ENCODE assay signal across 29 mouse cellular contexts in the genomic region with DNA sequence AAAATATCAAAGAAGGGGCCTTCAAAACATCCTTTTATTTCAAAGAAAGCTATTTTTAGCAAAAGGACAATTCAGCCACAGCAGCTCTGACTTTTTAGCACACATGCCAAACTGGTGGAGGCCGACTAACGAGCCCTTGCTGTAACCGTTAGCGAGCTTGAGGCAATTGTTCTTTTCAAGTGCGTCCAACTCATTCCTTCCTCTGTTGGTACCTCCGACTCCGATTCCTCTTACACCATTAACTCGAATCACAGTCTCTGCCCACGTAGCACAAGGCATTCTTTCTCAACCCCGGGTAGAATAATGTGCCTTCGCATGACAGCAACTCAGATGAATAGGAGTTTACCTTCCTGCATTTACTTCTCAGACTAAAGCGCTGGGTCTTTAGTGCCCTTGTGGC. TPM values are rescaled to one million over a fixed set of nuclear protein-coding genes. Genes with fewer than 3 reads are reported as not detected.
DNase-seq lines count a peak whose midpoint lies in the region; ATAC-seq lines count a peak whose summit lies in the region.
"Had no signal": no experiment of that assay in that cellular context is flagged by ENCODE, and none has a peak within 500 bp of the region (broad histone marks: within the 10 kb centered on the region; RNA-seq: fewer than 3 reads in every experiment).

No protein-coding gene starts in this region.

- peak; percentile 53 for DNase-seq in heart, adult 11 months
- DNase-seq in heart, adult 18-20 months: no peak
- DNase-seq in lung, adult 18-20 months: no peak
- DNase-seq in Muller cell, postnatal 12 days (ENCODE audit: inconsistent ontology term): peak; percentile 78
- peak; percentile 8 for DNase-seq in T-cell, adult 2 months (ENCODE audit: low spot score)
- no peak for DNase-seq in urinary bladder, postnatal 36 days (ENCODE audit: low spot score in 2 of 2)
- no peak for DNase-seq in gastrocnemius, postnatal 25 days
- DNase-seq: B cell, adult 2 months; cerebellum, adult 11 months; cerebellum, adult 9-10 months; cerebellum, postnatal 36 days; gastrocnemius, postnatal 10 days; heart, adult 2 months; heart, postnatal 14 days; kidney, adult 11 months; kidney, postnatal 36 days; layer of hippocampus, postnatal 36 days; liver; right cerebral cortex, postnatal 14 days had no signal

- peak overlapping the region; percentile 25 for H3K4me2 ChIP-seq in lung, embryonic 16.5 days (ENCODE audit: low read depth, low read length)
- H3K4me2 ChIP-seq: heart, embryonic 13.5 days; hindbrain, embryonic 15.5 days; midbrain, embryonic 13.5 days; neural tube, embryonic 13.5 days; stomach, embryonic 15.5 days had no signal

- H3K9ac ChIP-seq in lung, embryonic 16.5 days (ENCODE audit: low read length): no peak overlapping the region
- H3K9ac ChIP-seq: heart, embryonic 13.5 days; hindbrain, embryonic 15.5 days; liver, embryonic 14.5 days; midbrain, embryonic 13.5 days; neural tube, embryonic 13.5 days; stomach, embryonic 15.5 days had no signal

- no peaks in the 10 kb centered on the region for H3K36me3 ChIP-seq in lung, embryonic 16.5 days (ENCODE audit: control insufficient read depth, insufficient read depth, low read length)
- H3K36me3 ChIP-seq: heart, embryonic 13.5 days; hindbrain, embryonic 10.5 days; hindbrain, embryonic 15.5 days; midbrain, embryonic 13.5 days; neural tube, embryonic 13.5 days; stomach, embryonic 15.5 days had no signal

- H3K27me3 ChIP-seq in lung, embryonic 16.5 days (ENCODE audit: control insufficient read depth, insufficient read depth, low read depth, low read length): no peaks in the 10 kb centered on the region
- H3K27me3 ChIP-seq: heart, embryonic 13.5 days; hindbrain, embryonic 15.5 days; midbrain, embryonic 13.5 days; neural tube, embryonic 13.5 days; stomach, embryonic 15.5 days had no signal

- H3K4me3 ChIP-seq in lung, embryonic 16.5 days (ENCODE audit: low read length): no peak overlapping the region
- H3K4me3 ChIP-seq: heart, adult 2 months; heart, embryonic 13.5 days; hindbrain, embryonic 10.5 days; hindbrain, embryonic 15.5 days; midbrain, embryonic 13.5 days; neural tube, embryonic 13.5 days; stomach, embryonic 15.5 days had no signal

- 44% methylated on average over 12 of the region's 12 CpGs for WGBS in lung, embryonic 16.5 days

- 0 out of 2 replicates have a peak, but pooled peaks cover 2% of the 10 kb centered on the region for H3K9me3 ChIP-seq in lung, embryonic 16.5 days (ENCODE audit: control insufficient read depth, low read length)
- H3K9me3 ChIP-seq: hindbrain, embryonic 15.5 days; neural tube, embryonic 13.5 days; stomach, embryonic 15.5 days had no signal

- H3K27ac ChIP-seq in lung, embryonic 16.5 days (ENCODE audit: low read length): no peak overlapping the region
- H3K27ac ChIP-seq: heart, adult 2 months; heart, embryonic 13.5 days; hindbrain, embryonic 10.5 days; hindbrain, embryonic 15.5 days; liver, embryonic 14.5 days; macrophage; midbrain, embryonic 13.5 days; neural tube, embryonic 13.5 days; stomach, embryonic 15.5 days had no signal

- ATAC-seq in lung, embryonic 16.5 days (ENCODE audit: low read depth): no peak
- ATAC-seq: inflammation-experienced regulatory T-cells, adult 6 months; midbrain, embryonic 13.5 days had no signal

- H3K4me1 ChIP-seq in lung, embryonic 16.5 days (replicated peaks; ENCODE audit: control insufficient read depth, insufficient read depth, low read length): 0 out of 2 replicates have a peak, but pooled peaks cover 4% of the 10 kb centered on the region
- H3K4me1 ChIP-seq: hindbrain, embryonic 10.5 days; midbrain, embryonic 13.5 days; neural tube, embryonic 13.5 days; stomach, embryonic 15.5 days had no signal

RNA-seq across cellular contexts. Expression of a gene that starts 45.5 kb away (rescaled TPM):
- 100 to 1,000 TPM; 736 to 802 TPM for total RNA-seq in heart, adult 18-20 months (2021)
- polyA plus RNA-seq in lung, embryonic 16.5 days (2015; fragmentation: Nextera tagmentation; extraction: Ambion mirVana): 1,001 and 1,063 TPM in 2 replicates
- 100 to 1,000 TPM; 244 to 301 TPM for total RNA-seq in gastrocnemius, postnatal 25 days (2021)

Comparison
In these comparisons a context has a peak if more than half of its experiments do, and no peak if none do; other contexts are left out.
1. DNase-seq: peak in heart, adult 11 months (single experiment), Muller cell, postnatal 12 days (single experiment) and T-cell, adult 2 months (single experiment); none in heart, adult 18-20 months (0 of 2), lung, adult 18-20 months (0 of 2), urinary bladder, postnatal 36 days (0 of 2) and gastrocnemius, postnatal 25 days (single experiment).